Mouse (Mus musculus): ENCODE results near the gene Sstr5. TPM values are rescaled to one million over a fixed set of nuclear protein-coding genes. Genes with fewer than 3 reads are reported as not detected.

The Sstr5 gene
- polyA plus RNA-seq, 1 experiment from 2014 or later, result not detected

Other genes starting within 250 kb of the Sstr5 start
- gene Baiap3, start 240.9 kb downstream of the Sstr5 start, polyA plus RNA-seq (2014; fragmentation: Nextera tagmentation; extraction: Ambion mirVana), result 2.3 and 3.9 TPM in 2 replicates
- gene Ube2i, start 222.7 kb downstream of the Sstr5 start, polyA plus RNA-seq (2014; fragmentation: Nextera tagmentation; extraction: Ambion mirVana), result 592 and 600 TPM in 2 replicates
- gene Prss34, start 198.9 kb downstream of the Sstr5 start, polyA plus RNA-seq (2014; fragmentation: Nextera tagmentation; extraction: Ambion mirVana), result 0.33 and 0.35 TPM in 2 replicates
- not detected in 2 replicates for gene Prss28, start 188.6 kb downstream of the Sstr5 start, polyA plus RNA-seq (2014; fragmentation: Nextera tagmentation; extraction: Ambion mirVana)
- gene Prss29, start 178.6 kb downstream of the Sstr5 start, polyA plus RNA-seq (2014; fragmentation: Nextera tagmentation; extraction: Ambion mirVana), result not detected in 2 replicates
- gene Tpsab1, start 151.7 kb downstream of the Sstr5 start, polyA plus RNA-seq (2014; fragmentation: Nextera tagmentation; extraction: Ambion mirVana), result not detected in 2 replicates
- 1.3 and 1.4 TPM in 2 replicates for gene Tpsb2, start 131.0 kb downstream of the Sstr5 start, polyA plus RNA-seq (2014; fragmentation: Nextera tagmentation; extraction: Ambion mirVana)
- 0.69 and 0.98 TPM in 2 replicates for gene Tpsg1, start 128.0 kb downstream of the Sstr5 start, polyA plus RNA-seq (2014; fragmentation: Nextera tagmentation; extraction: Ambion mirVana)
- gene Cacna1h, start 63.5 kb downstream of the Sstr5 start, polyA plus RNA-seq (2014; fragmentation: Nextera tagmentation; extraction: Ambion mirVana), result 6.1 and 6.6 TPM in 2 replicates
- not detected in 2 replicates for gene Tekt4, start 42.7 kb downstream of the Sstr5 start, polyA plus RNA-seq (2014; fragmentation: Nextera tagmentation; extraction: Ambion mirVana)
- 7.1 and 8.0 TPM in 2 replicates for gene Sox8, start 73.4 kb upstream of the Sstr5 start, polyA plus RNA-seq (2014; fragmentation: Nextera tagmentation; extraction: Ambion mirVana)
- 29.0 and 30.1 TPM in 2 replicates for gene Lmf1, start 81.8 kb upstream of the Sstr5 start, polyA plus RNA-seq (2014; fragmentation: Nextera tagmentation; extraction: Ambion mirVana)
- 1.7 and 3.7 TPM in 2 replicates for gene Gng13, start 219.9 kb upstream of the Sstr5 start, polyA plus RNA-seq (2014; fragmentation: Nextera tagmentation; extraction: Ambion mirVana)
- 17.3 and 18.6 TPM in 2 replicates for gene Chtf18, start 230.1 kb upstream of the Sstr5 start, polyA plus RNA-seq (2014; fragmentation: Nextera tagmentation; extraction: Ambion mirVana)
- 22.1 and 25.0 TPM in 2 replicates for gene Rpusd1, start 230.4 kb upstream of the Sstr5 start, polyA plus RNA-seq (2014; fragmentation: Nextera tagmentation; extraction: Ambion mirVana)
- gene Mslnl, start 238.8 kb upstream of the Sstr5 start, polyA plus RNA-seq (2014; fragmentation: Nextera tagmentation; extraction: Ambion mirVana), result not detected in 2 replicates

All from stomach, embryonic 14.5 days (tissue).